In the genomic region with DNA sequence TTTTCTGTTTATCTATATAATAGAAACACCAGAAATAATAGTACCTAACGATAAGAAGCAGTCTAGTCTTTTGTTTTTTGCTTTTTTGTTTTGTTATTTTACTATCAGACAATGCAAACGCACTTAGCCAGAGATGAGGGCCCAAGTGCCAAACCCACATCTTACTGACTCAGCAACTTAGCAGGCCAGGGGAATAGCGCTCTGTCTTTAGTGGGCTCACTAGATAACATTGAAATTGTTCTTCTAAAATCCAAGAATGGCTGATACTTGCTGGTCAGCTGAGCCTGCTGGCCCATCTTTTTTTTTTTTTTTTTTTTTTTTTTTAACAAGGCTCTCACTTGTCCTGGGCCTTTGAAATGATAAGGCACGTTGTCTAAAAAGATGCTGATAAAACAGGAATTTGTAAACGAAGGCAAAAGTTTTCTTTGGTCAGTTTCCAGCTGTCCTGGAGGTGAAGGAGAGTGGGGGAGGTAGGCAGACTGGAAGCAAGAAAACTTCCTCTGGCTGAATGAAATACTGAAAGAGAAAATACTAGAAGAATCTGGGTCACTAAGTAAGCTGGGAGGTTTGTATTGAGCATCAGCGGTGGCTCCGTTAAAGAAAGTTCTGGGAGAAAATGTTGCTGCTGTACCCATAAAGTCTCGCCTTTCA, we compare ENCODE assay signal across 8 mouse cellular contexts.
DNase-seq lines count a peak whose midpoint lies in the region; ATAC-seq and TF ChIP-seq lines count a peak whose summit lies in the region.

No protein-coding gene starts in this region.

- WGBS in forebrain, embryonic 10.5 days: 66% methylated on average over 8 of the region's 8 CpGs
- WGBS in forebrain, postnatal 0 days: 69% methylated on average over 8 of the region's 8 CpGs
- 25% methylated on average over 8 of the region's 8 CpGs for WGBS in lung, embryonic 16.5 days
- WGBS in neural tube, embryonic 12.5 days: 68% methylated on average over 8 of the region's 8 CpGs

- no peaks in the 10 kb centered on the region for H3K36me3 ChIP-seq in forebrain, embryonic 10.5 days (replicated peaks)
- H3K36me3 ChIP-seq in forebrain, postnatal 0 days (ENCODE audit: insufficient read depth): no peaks in the 10 kb centered on the region
- no peaks in the 10 kb centered on the region for H3K36me3 ChIP-seq in lung, embryonic 16.5 days (ENCODE audit: control insufficient read depth, insufficient read depth, low read length)
- H3K36me3 ChIP-seq in neural tube, embryonic 12.5 days: no peaks in the 10 kb centered on the region

- H3K27me3 ChIP-seq in forebrain, embryonic 10.5 days (ENCODE audit: poor library complexity, severe bottlenecking): peaks cover 6% of the 10 kb centered on the region; the same call in 1 of the 2 replicates
- H3K27me3 ChIP-seq in forebrain, postnatal 0 days (ENCODE audit: insufficient read depth, low read length): no peaks in the 10 kb centered on the region
- H3K27me3 ChIP-seq in lung, embryonic 16.5 days (ENCODE audit: control insufficient read depth, insufficient read depth, low read depth, low read length): no peaks in the 10 kb centered on the region
- no peaks in the 10 kb centered on the region for H3K27me3 ChIP-seq in neural tube, embryonic 12.5 days (replicated peaks)

- intact Hi-C loops in heart, postnatal 10 days (cut with DNase I): loop anchor here (1.0 to 5.0 kb wide), 2 partner anchors 180 to 211 kb away; no protein-coding TSS in a partner anchor

- peak overlapping the region; percentile 85 for H3K27ac ChIP-seq in forebrain, embryonic 10.5 days
- no peak overlapping the region for H3K27ac ChIP-seq in forebrain, postnatal 0 days (ENCODE audit: low read depth, low read length)
- H3K27ac ChIP-seq in lung, embryonic 16.5 days (ENCODE audit: low read length): peak overlapping the region; percentile 99
- no peak overlapping the region for H3K27ac ChIP-seq in neural tube, embryonic 12.5 days

- H3K4me3 ChIP-seq in forebrain, embryonic 10.5 days: peak overlapping the region; percentile 45
- H3K4me3 ChIP-seq in forebrain, postnatal 0 days (ENCODE audit: low read depth, low read length): no peak overlapping the region
- H3K4me3 ChIP-seq in lung, embryonic 16.5 days (ENCODE audit: low read length): peak overlapping the region; percentile 63
- peak overlapping the region; percentile 34 for H3K4me3 ChIP-seq in neural tube, embryonic 12.5 days

- DNase-seq in forebrain, embryonic 10.5 days (ENCODE audit: extremely low spot score, low spot score): no peak
- DNase-seq in forebrain, postnatal 0 days: no peak
- DNase-seq in lung, postnatal 10 days: no peak
- DNase-seq in heart, postnatal 10 days: peak; percentile 31 to 37
- DNase-seq in thymus, postnatal 10 days (ENCODE audit: low spot score in 2 of 2): no peak
- DNase-seq in gastrocnemius, postnatal 10 days: no peak

- ATAC-seq in forebrain, postnatal 0 days: no peak
- ATAC-seq in lung, embryonic 16.5 days (ENCODE audit: low read depth): no peak
- ATAC-seq in neural tube, embryonic 12.5 days (ENCODE audit: low FRiP score, low read depth): no peak

- no peak for TF ChIP-seq CTCF in forebrain, postnatal 0 days (IDR thresholded peaks at IDR 0.05; ENCODE audit: low read depth)

- no peak overlapping the region for H3K9ac ChIP-seq in forebrain, postnatal 0 days
- H3K9ac ChIP-seq in lung, embryonic 16.5 days (ENCODE audit: low read length): peak overlapping the region; percentile 82
- peak overlapping the region; percentile 40; the same call in 1 of the 2 replicates for H3K9ac ChIP-seq in neural tube, embryonic 12.5 days

- H3K4me1 ChIP-seq in forebrain, embryonic 10.5 days: peaks cover 23% of the 10 kb centered on the region
- H3K4me1 ChIP-seq in forebrain, postnatal 0 days (ENCODE audit: insufficient read depth): no peaks in the 10 kb centered on the region
- H3K4me1 ChIP-seq in lung, embryonic 16.5 days (replicated peaks; ENCODE audit: control insufficient read depth, insufficient read depth, low read length): peaks cover 8% of the 10 kb centered on the region
- H3K4me1 ChIP-seq in neural tube, embryonic 12.5 days: peaks cover 7% of the 10 kb centered on the region

- H3K9me3 ChIP-seq in forebrain, embryonic 10.5 days: no peaks in the 10 kb centered on the region
- H3K9me3 ChIP-seq in forebrain, postnatal 0 days (ENCODE audit: low read length): no peaks in the 10 kb centered on the region
- no peaks in the 10 kb centered on the region for H3K9me3 ChIP-seq in lung, embryonic 16.5 days (ENCODE audit: control insufficient read depth, low read length)
- H3K9me3 ChIP-seq in neural tube, embryonic 12.5 days: no peaks in the 10 kb centered on the region

- H3K4me2 ChIP-seq in forebrain, postnatal 0 days (ENCODE audit: low read depth): no peak overlapping the region
- peak overlapping the region; percentile 16; the same call in 1 of the 2 replicates for H3K4me2 ChIP-seq in lung, embryonic 16.5 days (ENCODE audit: low read depth, low read length)
- H3K4me2 ChIP-seq in neural tube, embryonic 12.5 days (replicated peaks): no peak overlapping the region

Comparison
In these comparisons a context has a peak if more than half of its experiments do, and no peak if none do; other contexts are left out.
1. H3K27ac ChIP-seq: peak in forebrain, embryonic 10.5 days (single experiment) and lung, embryonic 16.5 days (single experiment); none in forebrain, postnatal 0 days (single experiment) and neural tube, embryonic 12.5 days (single experiment).
2. DNase-seq: peak in heart, postnatal 10 days (2 of 2); none in forebrain, embryonic 10.5 days (single experiment), forebrain, postnatal 0 days (single experiment), lung, postnatal 10 days (single experiment), thymus, postnatal 10 days (0 of 2) and gastrocnemius, postnatal 10 days (single experiment).